Mouse (Mus musculus): ENCODE measurements around the gene Ypel2.
A peak's percentile ranks its signal among the peaks of the same experiment; 100 is the strongest.

The Ypel2 gene

DNA sequence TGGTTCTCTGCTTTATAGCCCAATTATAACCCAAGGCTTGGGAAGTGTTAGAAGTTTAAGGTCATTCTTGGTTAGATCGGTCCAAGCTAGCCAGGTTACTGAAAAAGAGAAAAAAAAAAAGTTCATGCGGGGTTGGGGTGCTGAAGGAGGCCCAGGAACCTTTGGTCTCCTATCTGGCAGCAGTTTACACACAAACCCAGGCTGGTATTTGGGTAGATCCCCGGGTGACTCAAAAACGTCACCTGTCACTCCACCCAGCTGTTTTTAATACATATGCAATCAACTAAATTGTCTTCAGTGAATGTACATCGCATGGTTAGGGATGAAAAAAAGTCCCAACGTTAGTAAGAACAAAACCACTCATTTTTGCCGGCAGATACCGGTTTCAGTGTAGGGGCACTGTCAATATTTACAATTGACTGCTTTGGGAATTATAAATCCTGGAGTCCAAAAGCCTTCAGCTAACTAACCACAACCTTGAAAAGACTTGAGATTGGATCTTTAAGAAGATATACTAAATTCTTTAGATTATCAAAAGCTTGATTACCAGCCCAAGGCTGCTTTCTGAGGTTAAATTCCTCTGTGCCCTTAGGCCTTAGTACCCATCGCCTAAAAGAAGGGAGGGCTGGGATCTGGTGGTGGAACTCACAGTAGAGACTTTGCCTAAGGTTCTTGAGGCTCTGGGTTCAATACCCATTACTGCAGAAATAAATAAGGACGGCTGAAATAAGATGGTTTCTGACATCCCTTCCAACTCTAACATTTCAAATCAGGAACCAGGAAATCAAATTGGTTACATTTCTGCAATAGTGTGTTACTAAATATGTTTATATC lies 1.5 kb upstream of the Ypel2 start:
- DNase-seq = no peak

DNA sequence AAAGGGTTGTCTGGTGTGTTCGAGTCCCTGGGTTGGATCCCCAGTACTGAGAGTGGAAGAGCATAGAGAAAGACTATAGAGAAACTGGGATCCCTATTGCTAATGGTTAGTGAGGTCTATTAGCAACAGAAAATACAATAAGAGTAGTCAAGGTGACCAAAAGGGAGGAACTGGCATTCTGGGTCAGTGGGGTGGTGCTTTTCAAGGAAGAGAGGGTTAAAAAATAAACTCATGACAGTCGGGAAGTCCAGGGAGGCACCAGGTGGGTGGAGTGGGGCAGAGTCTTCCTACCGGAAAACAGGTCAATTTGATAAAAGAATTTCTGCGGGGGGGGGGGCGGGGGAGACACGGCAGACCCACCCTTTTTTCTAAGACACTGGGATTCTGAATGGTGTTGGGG lies 823 bp upstream of the Ypel2 start:
- no peak for DNase-seq

DNA sequence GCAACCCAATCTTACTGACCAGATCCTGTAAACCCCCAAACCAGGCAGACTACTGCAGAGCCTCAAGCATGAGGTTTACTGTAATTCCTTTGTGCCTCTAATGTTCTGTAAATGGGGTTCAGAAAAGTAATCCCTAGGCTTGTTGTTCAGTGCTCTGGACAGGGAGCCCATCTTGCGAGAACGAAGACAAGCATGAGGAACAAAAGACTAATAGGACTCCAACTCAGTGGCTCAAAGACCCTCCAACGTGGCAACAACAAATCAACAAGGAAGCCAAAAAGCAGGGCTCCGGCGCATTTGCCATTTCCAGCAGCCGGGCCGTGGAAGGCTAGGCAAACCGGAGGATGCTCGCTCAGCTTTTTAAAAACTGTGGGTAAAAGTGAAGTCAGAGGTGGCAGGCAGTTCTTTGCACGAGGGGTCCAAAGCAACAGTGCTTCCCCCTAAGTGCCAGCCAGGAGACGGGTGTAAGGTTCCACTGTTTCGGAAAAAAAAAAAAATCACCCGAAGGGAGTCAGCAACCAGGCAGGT lies 982 bp downstream of the Ypel2 start:
- DNase-seq = no peak

DNA sequence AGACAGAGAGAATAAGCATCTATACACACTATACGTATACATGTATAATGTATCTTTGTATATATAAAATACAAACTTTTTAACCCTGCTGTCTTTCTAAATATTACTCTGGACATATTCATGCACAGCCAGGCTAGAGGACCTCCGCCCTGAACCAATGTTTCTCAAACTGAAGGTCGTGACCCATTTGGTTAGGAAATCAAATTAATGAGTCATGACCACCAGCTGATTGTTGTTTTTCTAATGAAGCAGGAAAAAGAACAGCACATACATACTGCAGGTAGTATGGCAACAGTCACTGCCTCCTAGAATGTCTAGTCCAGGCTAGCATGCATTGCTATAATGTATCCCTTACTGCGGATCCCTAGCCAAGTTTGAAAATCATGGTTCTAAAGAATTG lies 2.3 kb downstream of the Ypel2 start:
- DNase-seq = no peak

DNA sequence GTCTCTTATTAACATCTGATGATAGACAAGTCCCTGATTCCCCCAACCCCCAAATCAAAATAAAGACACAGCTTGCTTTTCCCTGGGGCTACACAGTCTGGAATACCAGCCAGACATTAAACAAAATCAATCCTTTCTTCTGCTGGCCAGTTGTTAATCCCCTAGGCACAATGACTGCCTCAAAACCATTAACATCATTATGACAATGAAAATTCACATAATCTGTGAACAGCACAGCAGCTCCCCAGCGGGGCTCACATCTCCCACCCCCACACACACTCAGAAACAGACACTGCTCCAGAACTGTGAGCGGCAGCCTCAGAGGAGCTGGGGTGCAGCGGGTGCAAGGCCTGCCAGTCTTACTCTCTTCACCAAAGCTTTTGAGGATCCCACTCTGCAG lies 3.2 kb downstream of the Ypel2 start:
- no peak for DNase-seq

DNA sequence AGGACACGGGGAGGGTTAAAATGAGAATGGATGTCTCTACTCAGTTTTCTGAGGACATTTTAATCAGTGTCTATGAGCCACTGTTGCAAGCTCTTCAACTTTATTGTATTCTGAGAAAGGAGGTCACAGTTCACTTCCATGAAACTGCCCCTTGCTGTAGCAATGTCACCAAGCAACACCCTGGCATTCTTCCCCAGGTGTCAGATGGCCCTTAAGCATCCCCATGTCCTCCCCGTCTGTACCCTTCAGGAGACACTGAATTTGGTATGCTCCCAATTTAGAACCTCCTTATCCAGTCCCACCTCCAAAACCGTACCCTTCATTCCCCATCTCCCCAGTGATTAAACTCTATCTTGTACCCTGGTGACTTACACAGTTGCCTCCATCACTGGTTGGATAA lies 8.5 kb downstream of the Ypel2 start:
- no peak for DNase-seq

DNA sequence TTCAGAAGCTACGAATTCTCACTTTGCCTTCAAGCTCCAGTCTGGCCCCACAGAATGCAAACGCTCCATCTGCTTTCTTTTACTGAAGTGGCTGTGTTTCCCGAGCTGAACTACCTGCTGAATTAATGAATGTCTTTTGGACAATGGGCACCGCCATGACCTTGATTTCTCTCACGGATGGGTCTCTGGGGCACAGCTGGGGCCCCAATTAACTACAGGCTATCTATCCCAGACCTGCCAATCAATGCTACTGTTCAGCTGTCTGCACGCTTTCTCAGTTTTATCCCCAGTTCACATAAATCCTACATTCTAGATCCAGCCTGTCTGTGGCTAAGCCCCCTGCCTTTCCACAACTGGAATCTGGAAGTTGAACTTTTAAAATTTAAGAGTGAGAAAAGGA lies 10.5 kb downstream of the Ypel2 start:
- DNase-seq = no peak

DNA sequence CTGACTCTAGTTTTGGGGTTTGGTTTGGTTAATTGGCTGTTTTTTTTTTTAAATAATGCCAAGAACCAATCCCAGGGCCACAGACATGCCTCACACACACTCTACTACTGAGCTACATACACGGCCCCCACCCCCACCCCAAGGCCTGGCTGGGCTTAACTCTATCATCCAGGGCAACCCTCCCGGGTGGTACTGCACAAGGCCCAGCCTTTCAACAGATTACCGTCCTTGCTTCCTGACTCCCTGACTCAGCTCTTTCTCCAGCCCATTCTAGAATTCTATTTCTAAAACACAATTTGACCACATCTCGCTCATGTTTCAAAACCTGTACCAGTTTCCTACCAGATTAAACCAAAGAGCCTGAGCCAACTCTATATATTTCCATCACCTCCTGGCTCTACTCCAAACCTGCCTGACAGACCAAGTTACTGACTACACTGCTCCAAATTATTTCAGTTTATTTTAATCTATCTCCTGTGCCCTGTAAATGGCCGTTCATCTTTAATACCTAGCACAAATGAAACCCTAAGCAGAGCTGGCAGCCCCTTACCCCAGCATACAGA lies 12.2 kb downstream of the Ypel2 start:
- no peak for DNase-seq

DNA sequence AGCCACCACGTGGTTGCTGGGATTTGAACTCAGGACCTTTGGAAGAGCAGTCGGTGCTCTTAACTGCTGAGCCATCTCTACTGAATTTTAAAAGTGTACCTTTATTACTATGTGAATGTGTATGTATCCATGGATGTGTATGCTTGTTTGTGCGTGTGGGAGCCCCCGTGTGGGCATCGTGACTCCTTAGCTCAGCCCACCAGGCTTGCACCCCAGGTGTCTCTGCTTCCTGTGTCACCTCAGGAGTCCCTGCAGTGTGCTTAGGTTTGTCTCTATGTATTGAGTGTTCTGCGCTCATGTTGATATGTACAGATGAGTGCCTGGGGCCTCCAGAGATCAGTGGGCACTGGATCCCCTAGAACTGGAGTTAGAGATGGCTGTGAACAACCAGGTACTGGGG lies 13.0 kb downstream of the Ypel2 start:
- DNase-seq = no peak

DNA sequence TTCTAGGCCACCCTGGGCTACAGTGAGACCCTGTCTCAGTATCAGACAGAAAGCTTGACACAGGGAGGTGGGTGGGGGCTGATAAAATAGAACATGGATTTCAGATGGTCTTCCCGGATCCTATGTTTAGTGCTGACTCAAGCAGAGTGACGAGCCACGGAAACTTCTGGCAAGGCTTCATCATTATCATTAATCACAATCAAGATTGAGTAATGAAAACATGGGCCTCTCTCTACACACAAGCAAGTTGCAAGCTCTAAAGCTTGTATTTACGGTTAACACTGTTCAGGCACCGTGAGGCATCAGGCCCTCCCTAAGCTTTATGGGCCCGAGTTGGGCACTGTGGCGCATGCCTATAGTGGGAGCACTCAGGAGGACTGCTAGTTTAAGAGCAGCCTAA lies 13.7 kb downstream of the Ypel2 start:
- no peak for DNase-seq

DNA sequence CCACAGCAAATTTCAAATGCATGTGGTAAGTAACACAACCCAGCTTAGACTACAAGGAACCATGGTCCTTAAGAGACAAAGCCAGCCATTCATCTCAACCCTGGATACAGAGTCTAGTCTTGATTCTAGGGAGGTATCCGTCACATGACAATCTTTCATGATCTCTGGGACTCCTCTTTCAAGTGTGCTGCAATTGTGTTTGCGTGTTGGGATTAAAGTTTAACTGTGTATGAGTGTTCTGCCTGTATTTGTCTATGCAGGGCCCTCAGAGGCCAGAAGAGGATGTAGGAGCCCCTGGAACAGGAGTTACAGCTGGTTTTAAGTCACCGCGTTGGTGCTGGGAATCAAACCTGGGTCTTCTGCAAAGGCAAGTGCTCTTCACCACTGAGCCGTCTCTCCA lies 16.3 kb downstream of the Ypel2 start:
- no peak for DNase-seq

DNA sequence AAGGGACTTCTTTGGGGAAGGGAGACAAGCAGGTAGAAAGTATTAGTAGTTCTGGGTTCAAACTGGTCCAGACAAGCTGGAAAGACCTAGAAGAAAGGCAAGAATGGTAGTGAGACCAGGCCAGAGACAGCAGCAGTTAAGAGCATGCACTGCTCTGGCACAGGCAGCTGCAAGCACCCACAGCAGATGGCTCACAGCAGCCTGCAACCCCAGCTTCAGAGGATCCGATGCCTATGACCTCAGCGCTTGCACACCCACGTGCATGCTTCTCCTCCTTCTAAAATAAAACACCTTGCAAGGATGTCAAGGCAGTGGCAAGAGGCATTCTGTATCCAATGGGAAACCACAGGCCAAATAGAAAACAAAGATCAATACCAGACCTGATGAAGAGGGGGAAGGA lies 19.1 kb downstream of the Ypel2 start:
- DNase-seq = no peak

DNA sequence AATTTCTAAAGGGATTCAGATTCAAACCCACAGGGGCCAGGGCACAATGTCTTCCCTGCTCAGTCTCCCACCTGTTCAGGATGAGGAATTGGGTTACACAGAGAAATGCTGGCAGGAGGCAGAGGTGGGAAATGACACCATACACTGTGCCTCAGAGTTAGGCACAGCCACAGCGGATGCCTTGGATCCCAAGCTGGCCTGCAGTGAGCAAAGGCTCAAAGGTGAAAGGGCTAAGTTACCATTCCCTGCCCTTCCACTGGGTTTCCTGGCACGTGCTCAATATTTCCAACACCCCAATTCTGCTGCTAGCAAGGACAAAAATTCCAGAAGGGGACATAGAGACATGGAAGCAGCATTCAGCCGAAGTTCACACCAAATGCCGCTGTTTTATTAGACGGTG lies 20.3 kb downstream of the Ypel2 start:
- no peak for DNase-seq

DNA sequence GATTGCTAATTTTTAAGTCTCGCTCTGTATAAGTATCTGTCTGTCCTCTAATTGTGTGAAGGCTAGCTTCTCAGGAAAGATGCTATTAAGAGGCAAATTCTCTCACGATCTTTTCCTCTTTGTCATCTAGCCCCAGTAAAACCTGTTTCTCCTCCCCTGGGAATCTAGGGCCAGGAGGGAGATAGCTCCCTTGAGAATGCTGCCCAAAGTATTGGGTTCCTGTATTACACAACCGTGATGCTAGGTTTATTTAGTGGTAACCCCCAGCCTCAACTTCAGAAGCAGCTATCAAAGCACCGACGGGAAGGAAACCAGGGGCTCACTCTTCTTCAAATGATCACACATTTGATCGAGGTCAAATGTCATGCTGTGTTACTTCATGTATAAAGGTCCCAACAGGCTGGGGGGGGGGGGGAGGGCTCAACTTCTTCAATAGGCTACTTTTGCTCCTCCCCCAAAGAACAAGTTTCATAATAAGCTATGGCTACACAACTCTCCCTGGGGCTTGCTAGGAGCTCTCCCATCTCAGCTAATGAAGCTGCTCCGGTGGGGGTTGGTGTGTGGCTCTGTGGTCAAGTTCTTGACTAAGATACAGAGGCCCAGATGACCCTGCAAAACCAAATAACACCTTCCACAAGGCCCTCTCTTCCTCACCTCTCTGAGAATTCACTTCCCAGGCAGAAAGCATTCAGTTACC lies 22.3 kb downstream of the Ypel2 start:
- DNase-seq = no peak

DNA sequence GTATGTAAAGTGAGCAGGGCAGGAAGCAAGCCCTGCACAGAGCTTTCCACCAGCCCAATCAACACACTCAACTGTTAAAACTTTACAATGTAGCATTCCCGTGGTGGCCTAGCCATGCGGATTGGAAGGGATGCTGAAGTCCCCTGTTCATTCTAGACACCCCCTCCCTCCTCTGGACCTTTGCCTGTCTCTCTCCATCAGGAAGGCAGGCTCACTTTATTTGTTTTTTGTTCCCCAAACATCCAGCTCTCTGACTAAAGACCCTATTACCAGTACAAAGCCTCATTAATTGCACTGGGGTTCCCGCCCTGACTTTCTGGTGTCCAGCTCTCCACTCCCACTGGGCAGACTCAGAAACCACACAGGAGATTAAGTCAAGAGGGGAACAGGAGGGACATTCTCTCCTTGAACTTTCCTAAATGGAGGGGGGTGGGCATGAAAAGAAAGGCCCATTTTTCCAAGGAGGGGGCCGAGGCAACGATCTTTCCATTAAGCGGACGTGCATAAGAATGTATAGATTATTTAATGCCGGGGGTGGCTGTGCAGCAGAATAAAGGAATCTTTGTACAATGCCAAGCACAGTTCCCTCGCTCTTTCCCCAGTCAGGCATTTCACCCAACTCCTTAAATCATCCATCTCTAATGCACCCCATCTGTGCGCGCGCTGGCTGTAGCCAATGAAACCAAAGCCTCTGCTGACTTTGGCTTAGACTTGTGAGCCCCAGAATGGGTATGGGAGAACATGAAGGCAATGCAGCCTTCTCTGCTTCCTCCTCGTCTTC lies 24.3 kb downstream of the Ypel2 start:
- no peak for DNase-seq

DNA sequence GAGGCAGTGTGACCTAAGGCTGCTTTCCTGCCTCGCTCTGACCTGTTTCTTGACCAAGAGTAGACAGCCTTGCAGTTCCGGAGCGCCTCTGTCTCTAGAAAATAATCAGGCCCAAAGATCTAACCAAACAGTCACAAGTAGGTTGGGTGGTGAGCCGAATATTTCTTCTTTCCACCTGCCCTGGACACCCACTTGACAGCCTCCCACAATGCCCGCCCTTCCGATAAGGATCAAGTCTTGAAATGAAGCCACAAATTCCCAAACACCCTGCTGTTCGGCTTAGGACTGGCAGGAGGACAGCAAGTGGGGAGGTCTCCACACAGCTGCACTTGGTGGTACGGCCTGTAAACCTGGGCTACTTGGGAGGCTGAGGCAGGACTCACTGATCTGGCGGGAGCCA lies 26.0 kb downstream of the Ypel2 start:
- no peak for DNase-seq

DNA sequence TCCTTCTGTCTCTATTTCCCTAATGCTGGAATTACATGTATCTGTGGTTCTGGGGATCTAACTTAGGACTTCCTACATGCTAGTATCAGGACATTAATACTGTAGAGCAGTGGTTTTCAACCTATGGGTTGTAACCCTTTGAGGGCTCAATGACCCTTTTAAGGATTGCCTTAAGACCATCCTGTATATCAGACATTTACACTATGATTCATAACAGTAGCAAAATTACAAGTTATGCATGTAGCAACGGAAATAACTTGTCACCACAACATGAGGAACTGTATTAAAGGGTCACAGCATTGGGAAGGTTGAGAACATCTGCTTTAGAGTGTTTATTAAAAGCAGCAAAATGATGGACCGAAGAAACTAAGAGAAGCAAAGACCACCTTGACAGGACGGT lies 26.8 kb downstream of the Ypel2 start:
- no peak for DNase-seq

DNA sequence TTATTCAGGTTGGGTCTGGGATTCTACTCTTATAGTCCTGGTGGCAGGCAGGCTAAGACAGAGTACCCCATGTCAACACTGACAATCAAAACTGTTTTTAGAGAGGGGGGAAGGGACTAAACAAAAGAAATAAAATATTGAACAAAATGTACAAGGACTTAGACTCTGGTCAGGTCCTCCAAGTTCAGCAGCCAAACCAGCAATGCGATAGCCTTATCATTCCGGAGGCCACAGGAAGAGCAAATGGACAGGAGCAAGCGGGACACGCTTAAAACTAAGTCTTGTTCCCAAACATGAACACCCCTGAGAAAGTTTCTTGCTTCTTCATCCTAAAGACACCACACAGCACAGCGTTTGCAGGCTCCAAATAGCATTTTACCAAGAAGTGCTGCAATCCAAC lies 28.4 kb downstream of the Ypel2 start:
- DNase-seq = no peak

DNA sequence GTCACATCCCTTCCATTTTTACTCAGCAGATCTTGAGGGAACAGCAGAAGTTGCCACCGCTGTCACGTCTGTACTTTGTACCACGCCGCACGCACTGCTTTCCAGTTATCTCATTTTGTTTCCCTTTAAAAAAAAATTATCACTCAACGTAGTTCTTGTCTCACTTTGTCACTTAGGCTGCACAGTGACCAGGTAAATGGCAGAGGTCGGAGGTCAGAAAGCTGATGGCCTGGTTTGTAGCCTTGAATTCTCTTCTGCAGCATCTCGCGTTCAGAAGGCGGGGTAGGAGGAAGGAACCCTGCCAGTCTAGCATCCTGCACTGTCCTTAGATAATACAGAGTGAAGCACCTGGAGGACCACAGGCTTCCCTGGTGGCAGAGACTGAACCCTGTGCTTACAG lies 29.8 kb downstream of the Ypel2 start:
- DNase-seq = no peak

DNA sequence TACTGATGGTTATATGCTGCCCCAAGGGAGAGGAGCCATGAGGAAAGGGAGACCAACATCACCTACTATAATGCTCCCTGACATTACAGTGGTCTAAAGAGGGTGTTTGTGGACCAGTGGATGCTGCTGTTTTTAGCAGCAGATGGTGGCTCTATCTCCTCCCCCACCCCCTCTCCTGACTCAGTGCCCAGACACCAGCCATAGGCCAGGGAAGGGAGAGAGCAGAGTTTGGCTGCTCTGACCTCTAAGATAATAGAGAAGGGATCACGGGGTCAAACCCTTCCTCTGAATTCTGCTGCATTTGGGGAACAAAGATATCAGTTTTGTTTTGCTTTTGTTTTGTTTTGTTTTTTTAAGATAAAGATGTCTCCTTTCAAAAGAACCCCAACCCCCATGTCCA lies 30.5 kb downstream of the Ypel2 start:
- DNase-seq = no peak

DNA sequence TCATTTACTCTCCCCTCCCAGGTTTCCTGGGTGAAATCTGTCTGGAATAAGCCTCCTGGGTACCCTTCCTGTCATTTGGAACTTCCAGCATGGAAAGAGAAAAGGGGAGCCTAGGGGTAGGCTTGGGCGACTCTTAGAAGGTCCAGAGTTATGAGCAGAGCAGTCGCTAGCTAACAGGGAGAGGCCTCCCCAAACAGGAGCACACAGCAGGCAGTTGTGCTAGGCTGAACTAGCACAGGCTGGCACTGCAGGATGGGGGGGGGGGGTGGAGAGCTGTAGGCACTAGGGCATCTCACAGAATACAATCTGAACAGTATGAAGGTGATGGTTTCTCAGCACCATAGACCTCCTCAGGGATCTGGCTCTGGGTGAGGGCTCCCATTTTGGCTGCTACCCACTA lies 31.1 kb downstream of the Ypel2 start:
- no peak for DNase-seq

DNA sequence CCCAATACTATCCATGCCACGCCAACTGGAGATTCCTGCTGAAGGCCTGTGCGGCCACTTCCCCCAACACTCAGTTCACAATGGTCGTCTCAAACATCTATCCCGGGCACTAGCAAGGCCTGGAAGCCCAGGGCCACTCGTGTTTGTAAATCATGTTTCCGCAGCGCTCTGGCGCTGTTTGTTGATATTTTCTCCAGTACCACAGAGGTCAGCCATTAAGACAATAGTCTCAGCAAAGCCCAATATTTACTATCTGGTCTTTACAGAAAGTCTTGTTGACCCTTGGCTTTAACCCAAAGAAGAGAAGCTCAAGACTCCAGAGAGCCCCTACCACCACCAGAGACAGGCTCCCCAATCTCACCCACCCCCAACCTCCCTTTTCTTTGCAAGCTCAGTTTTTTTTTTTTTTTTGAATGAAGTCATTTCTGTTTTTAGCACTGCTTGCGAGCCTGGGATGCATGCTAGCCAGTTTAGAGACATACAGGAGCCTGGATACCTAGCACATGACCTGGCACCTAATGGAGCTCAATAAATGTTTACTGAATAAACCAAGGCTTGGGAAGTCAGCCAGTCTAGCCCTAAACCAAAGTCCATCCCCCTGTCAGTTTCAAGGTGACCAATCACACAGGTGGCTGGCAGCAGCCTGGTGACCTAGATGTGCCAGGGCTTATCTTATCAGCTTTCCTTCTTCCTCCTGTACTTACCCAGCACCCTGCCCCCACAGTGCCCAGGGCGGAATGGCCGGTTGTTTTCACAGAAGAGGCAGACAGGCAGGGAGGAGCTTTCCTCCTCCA lies 31.8 kb downstream of the Ypel2 start:
- DNase-seq = peak; percentile 44

DNA sequence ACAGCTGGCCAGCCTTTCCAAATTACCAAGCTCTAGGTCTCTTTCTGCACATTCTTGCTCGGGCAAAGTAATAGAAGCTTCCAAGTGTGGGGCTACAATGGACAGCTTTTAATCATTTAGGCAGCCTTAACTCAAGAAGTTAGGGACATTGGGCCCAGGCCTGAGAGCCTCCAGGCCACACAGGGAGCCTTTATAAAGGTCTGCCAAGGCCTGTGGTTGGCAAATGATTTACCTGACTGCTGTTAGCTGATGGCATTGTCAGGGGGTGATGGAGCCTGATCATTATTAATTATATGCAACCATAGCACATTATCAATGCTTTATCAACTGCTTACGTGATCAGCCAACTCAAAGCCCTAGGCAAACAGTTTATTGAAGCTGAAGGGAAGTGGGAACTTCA lies 33.2 kb downstream of the Ypel2 start:
- DNase-seq = no peak

Data from cerebellum, adult 8-10 months (tissue).